Mouse (Mus musculus) limb, embryonic 13.5 days (tissue): ENCODE results near the gene Zfp729a. TPM values are rescaled to one million over a fixed set of nuclear protein-coding genes. Genes with fewer than 3 reads are reported as not detected.
"Not testable (repeated sequence)": the region's sequence is repeated elsewhere in the genome, so short reads cannot be mapped to it uniquely, and the experiment has no call there.

ENCODE experiments used
- ATAC-seq: fragments of 200-750 bp; cut with Nextera tagmentation; 2 replicates; pipeline ENCODE4 v1.8.0; 2017; ENCODE audit warnings: low read depth, moderate number of reproducible peaks, moderate TSS enrichment; ENCODE audit not compliant: low FRiP score
- H3K27ac ChIP-seq: fragments of 300-500 bp; sonication (generic); 2 replicates; pipeline ENCODE4 v1.5.1; 2015; ENCODE audit warnings: inconsistent platforms, mild to moderate bottlenecking, moderate library complexity
- H3K27me3 ChIP-seq: fragments of 300-500 bp; sonication (generic); 2 replicates; pipeline ENCODE4 v1.6.1; 2015; ENCODE audit warnings: mild to moderate bottlenecking, inconsistent platforms
- H3K36me3 ChIP-seq: fragments of 300-500 bp; sonication (generic); 2 replicates; pipeline ENCODE4 v1.6.1; 2015; ENCODE audit warnings: inconsistent platforms, mild to moderate bottlenecking, moderate library complexity
- H3K4me1 ChIP-seq: fragments of 300-500 bp; sonication (generic); 2 replicates; pipeline ENCODE4 v1.6.1; 2015; ENCODE audit warnings: inconsistent platforms
- H3K4me2 ChIP-seq: fragments of 300-500 bp; sonication (generic); replicated peaks from 2 replicates; pipeline ENCODE4 v1.6.1; 2015; ENCODE audit warnings: inconsistent platforms, mild to moderate bottlenecking, moderate library complexity
- H3K4me3 ChIP-seq: fragments of 300-500 bp; sonication (generic); 2 replicates; pipeline ENCODE4 v1.5.1; 2015; ENCODE audit warnings: moderate library complexity, mild to moderate bottlenecking, inconsistent platforms
- H3K9ac ChIP-seq: fragments of 300-500 bp; sonication (generic); 2 replicates; pipeline ENCODE4 v1.6.1; 2015; ENCODE audit warnings: mild to moderate bottlenecking, inconsistent platforms
- H3K9me3 ChIP-seq: fragments of 300-500 bp; sonication (generic); 2 replicates; pipeline ENCODE4 v1.6.1; 2016; ENCODE audit warnings: inconsistent platforms
- WGBS: fragments of 180-500 bp; shearing (Covaris S2); methylation state at CpG from one replicate; pipeline ENCODE4 v1.1.7; 2015; 5-methylcytosine and 5-hydroxymethylcytosine counted together
- polyA plus RNA-seq: library from polyadenylated mRNA; unstranded; fragments of >200 nt; fragmentation: Nextera tagmentation; extraction: Ambion mirVana; gene quantifications from 2 replicates; pipeline ENCODE4 v1.2.1, GENCODE M21; 2015

Zfp729a gene
- 3.2 and 3.6 TPM in 2 replicates for polyA plus RNA-seq

DNA sequence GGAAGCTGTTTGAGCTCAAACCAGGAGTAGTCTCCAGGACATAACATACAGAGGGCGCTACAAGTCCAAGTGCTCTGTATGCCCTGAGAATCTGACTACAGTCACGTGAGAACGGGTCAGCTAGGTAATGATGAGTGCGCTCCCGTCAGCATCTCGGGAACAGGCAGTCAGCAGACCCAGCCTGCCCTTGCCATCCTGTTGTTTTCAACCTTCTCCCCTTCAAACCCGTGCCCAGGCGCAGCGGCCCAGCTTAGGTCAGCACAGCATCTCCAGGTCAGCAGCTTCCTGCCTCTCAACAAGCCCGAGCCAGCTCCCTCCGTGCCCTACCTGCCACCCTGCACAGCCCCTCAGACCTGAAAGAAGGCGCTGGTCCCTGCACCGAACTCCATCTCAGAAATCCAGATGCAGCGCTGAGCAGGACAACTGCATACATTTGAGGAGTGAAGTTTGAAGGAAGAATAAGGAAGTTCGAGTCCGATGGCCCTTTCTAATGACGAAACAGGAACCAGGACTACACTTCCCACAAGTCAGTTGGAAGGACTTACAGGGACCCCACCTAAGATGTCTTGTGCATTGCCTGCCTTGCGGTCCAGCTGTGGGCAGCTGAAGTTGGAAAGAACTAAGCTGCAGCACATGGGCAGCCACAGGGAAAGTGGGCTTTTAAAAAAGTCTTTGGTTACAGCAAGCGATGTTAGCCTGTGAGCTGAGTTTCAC, at the start of gene Zfp729a, which contains the start of gene Gm49345:
TSS of gene Zfp729a (minus strand) at position 498 of the 714 bp plus-strand sequence.
TSS of gene Gm49345 (minus strand) at position 476 of the 714 bp plus-strand sequence.
- Histone ChIP-seq H3K9me3 (no peaks in the 10 kb centered on the region), H3K9ac (peak within 1 kb of the TSS; percentile 87), H3K36me3 (no peaks in the 10 kb centered on the region), H3K4me1 (peaks cover 4% of the 10 kb centered on the region), H3K4me2 (peak within 1 kb of the TSS; percentile 63), H3K27ac (peak within 1 kb of the TSS; percentile 44; the same call in 1 of the 2 replicates), H3K27me3 (no peaks in the 10 kb centered on the region), H3K4me3 (peak within 1 kb of the TSS; percentile 82)
- WGBS = under 1% methylated on average over 19 of the region's 19 CpGs
- peak; percentile 99 for ATAC-seq

GRCm38 (mm10) chr13:67686971-67687370, 49.4 kb upstream of the Zfp729a start, which contains the start of gene Zfp738:
Gene Zfp738 (minus strand): TSS chr13:67687071.
- H3K27ac ChIP-seq = no peak within 1 kb of the TSS
- no peak within 1 kb of the TSS for H3K9ac ChIP-seq
- H3K4me3 ChIP-seq = no peak within 1 kb of the TSS
- 0 out of 2 replicates have a peak, but pooled peaks cover 5% of the 10 kb centered on the region for H3K4me1 ChIP-seq
- no peaks in the 10 kb centered on the region; the same call in 1 of the 2 replicates for H3K9me3 ChIP-seq
- no peaks in the 10 kb centered on the region for H3K27me3 ChIP-seq
- no peak for ATAC-seq
- 87% methylated on average over 4 of the region's 4 CpGs for WGBS
- H3K4me2 ChIP-seq = no peak within 1 kb of the TSS
- H3K36me3 ChIP-seq = no peaks in the 10 kb centered on the region

DNA sequence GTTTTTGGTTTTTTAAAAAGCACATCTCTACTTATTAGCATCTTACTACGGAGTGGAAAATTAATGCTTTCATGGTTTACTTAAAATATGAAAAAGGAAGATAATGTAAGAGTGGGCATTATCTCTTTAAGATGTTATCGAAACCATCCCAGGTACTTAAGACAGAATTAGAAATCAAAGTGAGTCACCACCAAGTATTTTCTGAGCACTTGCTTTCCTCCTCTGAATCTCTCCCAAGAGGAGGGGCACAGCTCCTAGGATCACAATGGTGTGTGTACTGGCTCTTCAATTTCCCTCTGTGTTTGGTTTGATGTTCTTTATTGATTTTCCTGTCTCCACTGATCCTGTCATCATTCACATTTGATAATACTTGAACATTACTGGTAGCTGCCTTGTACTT, 46.2 kb upstream of the Zfp729a start:
- ATAC-seq = peak; percentile 35; the same call in 1 of the 2 replicates
- not testable (repeated sequence) for H3K27me3 ChIP-seq, H3K9me3 ChIP-seq, H3K4me1 ChIP-seq, H3K36me3 ChIP-seq, H3K27ac ChIP-seq
- H3K9ac ChIP-seq = 0 out of 2 replicates have a peak overlapping the region, but pooled peaks have one; percentile 31
- WGBS = 78% methylated on average over 2 of the region's 2 CpGs
- H3K4me2 ChIP-seq = peak overlapping the region; percentile 78
- H3K4me3 ChIP-seq = peak overlapping the region; percentile 78

GRCm38 (mm10) chr13:67682959-67683735, 45.6 kb upstream of the Zfp729a start:
- H3K4me1 ChIP-seq, H3K9me3 ChIP-seq, H3K27me3 ChIP-seq, H3K36me3 ChIP-seq: not testable (repeated sequence)
- WGBS = 14% methylated on average over 16 of the region's 16 CpGs
- peak overlapping the region; percentile 78 for H3K4me3 ChIP-seq
- peak; percentile 100 for ATAC-seq
- H3K9ac ChIP-seq = peak overlapping the region; percentile 90
- 0 out of 2 replicates have a peak overlapping the region, but pooled peaks have one; percentile 22 for H3K27ac ChIP-seq
- H3K4me2 ChIP-seq = peak overlapping the region; percentile 78

DNA sequence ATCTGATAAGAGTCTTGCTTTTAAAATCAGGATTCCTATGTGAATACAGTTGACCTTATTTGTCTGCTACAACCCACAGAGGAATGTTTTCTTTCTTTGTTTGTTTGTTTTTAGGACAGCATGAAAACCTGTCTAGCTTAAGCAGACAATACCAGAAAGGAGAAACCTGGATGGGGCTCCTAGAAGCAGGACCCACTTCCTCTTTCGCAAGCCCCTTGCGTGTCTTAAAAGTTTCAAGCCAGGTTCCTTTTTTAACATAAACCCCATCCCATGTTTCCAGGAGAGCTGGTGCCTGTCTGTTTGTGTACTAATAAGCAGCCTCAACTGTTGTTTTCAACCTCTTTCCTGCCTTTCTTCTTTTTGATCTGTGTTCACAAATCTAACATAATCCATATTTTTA, 37.3 kb upstream of the Zfp729a start:
- H3K4me2 ChIP-seq = no peak overlapping the region
- H3K9ac ChIP-seq = no peak overlapping the region
- no peaks in the 10 kb centered on the region for H3K4me1 ChIP-seq
- ATAC-seq = no peak
- H3K36me3 ChIP-seq = peaks cover 13% of the 10 kb centered on the region
- H3K27ac ChIP-seq = no peak overlapping the region
- 99% methylated on average over 2 of the region's 2 CpGs for WGBS
- H3K9me3 ChIP-seq = no peaks in the 10 kb centered on the region
- H3K4me3 ChIP-seq = no peak overlapping the region
- H3K27me3 ChIP-seq = no peaks in the 10 kb centered on the region

GRCm38 (mm10) chr13:67652496-67652895, 14.9 kb upstream of the Zfp729a start:
- no peaks in the 10 kb centered on the region for H3K36me3 ChIP-seq
- no peak overlapping the region for H3K9ac ChIP-seq
- H3K27me3 ChIP-seq = no peaks in the 10 kb centered on the region
- no peak overlapping the region for H3K27ac ChIP-seq
- no peak overlapping the region for H3K4me3 ChIP-seq
- no peak overlapping the region for H3K4me2 ChIP-seq
- H3K9me3 ChIP-seq = no peaks in the 10 kb centered on the region
- H3K4me1 ChIP-seq = no peaks in the 10 kb centered on the region
- WGBS = 58% methylated on average over 3 of the region's 3 CpGs
- no peak for ATAC-seq

- WGBS = 86% methylated on average over 4 of the region's 4 CpGs
- H3K4me3 ChIP-seq = no peak overlapping the region
Observed at GRCm38 (mm10) chr13:67610108-67610507, 27.5 kb downstream of the Zfp729a start.

DNA sequence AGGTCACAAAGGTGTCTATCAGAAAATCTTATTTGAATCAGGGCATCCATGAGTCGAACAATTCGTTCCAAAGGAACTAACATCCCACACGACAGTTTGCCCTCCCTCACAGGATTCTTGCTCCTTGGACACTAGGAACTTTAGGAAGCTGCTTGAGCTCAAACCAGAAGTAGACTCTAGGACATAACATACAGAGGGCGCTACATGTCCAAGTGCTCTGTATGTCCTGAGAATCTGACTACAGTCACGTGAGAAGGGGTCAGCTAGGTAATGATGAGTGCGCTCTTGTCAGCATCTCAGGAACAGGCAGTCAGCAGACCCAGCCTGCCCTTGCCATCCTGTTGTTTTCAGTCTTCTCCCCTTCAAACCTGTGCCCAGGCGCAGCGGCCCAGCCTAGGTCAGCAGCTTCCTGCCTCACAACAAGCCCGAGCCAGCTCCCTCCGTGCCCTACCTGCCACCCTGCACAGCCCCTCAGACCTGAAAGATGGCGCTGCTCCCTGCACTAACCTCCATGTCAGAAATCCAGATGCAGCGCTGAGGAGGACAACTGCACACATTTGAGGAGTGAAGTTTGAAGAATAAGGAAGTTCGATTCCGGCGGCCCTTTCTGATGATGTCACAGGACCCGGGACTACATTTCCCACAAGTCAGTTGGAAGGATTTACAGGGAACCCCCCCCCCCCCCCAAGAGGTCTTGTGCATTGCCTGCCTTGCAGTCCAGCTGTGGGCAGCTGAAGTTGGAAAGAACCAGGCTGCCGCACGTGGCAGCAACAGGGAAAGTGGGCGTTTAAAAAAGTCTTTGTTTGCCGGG, 28.3 kb downstream of the Zfp729a start, which contains the start of gene Zfp729b:
TSS of gene Zfp729b (minus strand) at position 642 of the 811 bp plus-strand sequence.
- Histone ChIP-seq H3K27ac (peak within 1 kb of the TSS; percentile 52; the same call in 1 of the 2 replicates), H3K4me1 (peaks cover 6% of the 10 kb centered on the region; the same call in 1 of the 2 replicates), H3K36me3 (0 out of 2 replicates have a peak, but pooled peaks cover 3% of the 10 kb centered on the region), H3K4me3 (peak within 1 kb of the TSS; percentile 77), H3K9me3 (no peaks in the 10 kb centered on the region), H3K4me2 (peak within 1 kb of the TSS; percentile 66), H3K27me3 (no peaks in the 10 kb centered on the region), H3K9ac (peak within 1 kb of the TSS; percentile 81)
- WGBS = 3% methylated on average over 20 of the region's 20 CpGs
- peak; percentile 96 for ATAC-seq

More at GRCm38 (mm10) chr13:67610108-67610507, 27.5 kb downstream of the Zfp729a start:
- ATAC-seq = no peak
- Histone ChIP-seq H3K36me3 (peaks cover 3% of the 10 kb centered on the region; the same call in 1 of the 2 replicates), H3K4me2 (no peak overlapping the region), H3K4me1 (peaks cover 6% of the 10 kb centered on the region; the same call in 1 of the 2 replicates), H3K27me3 (no peaks in the 10 kb centered on the region), H3K27ac (no peak overlapping the region), H3K9me3 (no peaks in the 10 kb centered on the region), H3K9ac (no peak overlapping the region)

- H3K4me2 ChIP-seq = no peak overlapping the region
- no peaks in the 10 kb centered on the region for H3K9me3 ChIP-seq
- 77% methylated on average over 5 of the region's 5 CpGs for WGBS
- ATAC-seq = no peak
- H3K27me3 ChIP-seq = no peaks in the 10 kb centered on the region
- H3K9ac ChIP-seq = no peak overlapping the region
- no peak overlapping the region for H3K4me3 ChIP-seq
- H3K27ac ChIP-seq = no peak overlapping the region
- no peaks in the 10 kb centered on the region for H3K36me3 ChIP-seq
- no peaks in the 10 kb centered on the region for H3K4me1 ChIP-seq
Observed at GRCm38 (mm10) chr13:67572591-67573189, 64.9 kb downstream of the Zfp729a start.
